Mouse (Mus musculus): ENCODE results near the gene Cd302. TPM values are rescaled to one million over a fixed set of nuclear protein-coding genes. Genes with fewer than 3 reads are reported as not detected.
A peak's percentile ranks its signal among the peaks of the same experiment; 100 is the strongest.

Cd302 gene
- polyA plus RNA-seq, 1 experiment from 2014 or later: 74.9 TPM

- no peaks in the 10 kb centered on the region for H3K4me1 ChIP-seq (ENCODE audit: insufficient read depth, low read depth, low read length)
- H3K9me3 ChIP-seq (ENCODE audit: low read length): no peaks in the 10 kb centered on the region
- H3K36me3 ChIP-seq (ENCODE audit: insufficient read depth, low read length): no peaks in the 10 kb centered on the region
- DNase-seq (ENCODE audit: low spot score) (no peak), ATAC-seq (no peak)
- H3K27me3 ChIP-seq (replicated peaks; ENCODE audit: insufficient read depth, low read length): no peaks in the 10 kb centered on the region
- no peak overlapping the region for H3K4me2 ChIP-seq (replicated peaks; ENCODE audit: low read depth, low read length)
- TF ChIP-seq CTCF (IDR thresholded peaks at IDR 0.05): no peak
- TF ChIP-seq EP300 (IDR thresholded peaks at IDR 0.05): no peak
- no peak overlapping the region for H3K9ac ChIP-seq (replicated peaks; ENCODE audit: low read depth)
- WGBS: 84% methylated on average over 4 of the region's 4 CpGs
- H3K27ac ChIP-seq (ENCODE audit: low read length): no peak overlapping the region
- H3K4me3 ChIP-seq (ENCODE audit: low read depth, low read length): no peak overlapping the region
Measured at GRCm38 (mm10) chr2:60303796-60304195, 19.5 kb upstream of the Cd302 start.

GRCm38 (mm10) chr2:60299323-60299722 lies 15.0 kb upstream of the Cd302 start:
- ATAC-seq: no peak
- DNase-seq (ENCODE audit: low spot score): no peak
- Histone ChIP-seq H3K27ac (ENCODE audit: low read length) (no peak overlapping the region), H3K9ac (replicated peaks; ENCODE audit: low read depth) (no peak overlapping the region), H3K4me2 (replicated peaks; ENCODE audit: low read depth, low read length) (no peak overlapping the region), H3K36me3 (ENCODE audit: insufficient read depth, low read length) (no peaks in the 10 kb centered on the region), H3K9me3 (ENCODE audit: low read length) (no peaks in the 10 kb centered on the region), H3K4me1 (ENCODE audit: insufficient read depth, low read depth, low read length) (no peaks in the 10 kb centered on the region), H3K4me3 (ENCODE audit: low read depth, low read length) (no peak overlapping the region), H3K27me3 (replicated peaks; ENCODE audit: insufficient read depth, low read length) (no peaks in the 10 kb centered on the region)
- TF ChIP-seq CTCF (IDR thresholded peaks at IDR 0.05): no peak
- no peak for TF ChIP-seq EP300 (IDR thresholded peaks at IDR 0.05)
- 90% methylated on average over 2 of the region's 2 CpGs for WGBS

GRCm38 (mm10) chr2:60298266-60298665 lies 14.0 kb upstream of the Cd302 start:
- H3K9ac ChIP-seq (replicated peaks; ENCODE audit: low read depth): no peak overlapping the region
- H3K27me3 ChIP-seq (replicated peaks; ENCODE audit: insufficient read depth, low read length): no peaks in the 10 kb centered on the region
- no peaks in the 10 kb centered on the region for H3K4me1 ChIP-seq (ENCODE audit: insufficient read depth, low read depth, low read length)
- no peak overlapping the region for H3K4me3 ChIP-seq (ENCODE audit: low read depth, low read length)
- H3K27ac ChIP-seq (ENCODE audit: low read length): no peak overlapping the region
- ATAC-seq (0 out of 2 replicates have a peak, but pooled peaks have one; percentile 12), DNase-seq (ENCODE audit: low spot score) (peak; percentile 22)
- no peak overlapping the region for H3K4me2 ChIP-seq (replicated peaks; ENCODE audit: low read depth, low read length)
- 79% methylated on average over 3 of the region's 3 CpGs for WGBS
- H3K9me3 ChIP-seq (ENCODE audit: low read length): no peaks in the 10 kb centered on the region
- no peaks in the 10 kb centered on the region for H3K36me3 ChIP-seq (ENCODE audit: insufficient read depth, low read length)
- TF ChIP-seq CTCF (IDR thresholded peaks at IDR 0.05) (no peak), EP300 (IDR thresholded peaks at IDR 0.05) (no peak)

DNA sequence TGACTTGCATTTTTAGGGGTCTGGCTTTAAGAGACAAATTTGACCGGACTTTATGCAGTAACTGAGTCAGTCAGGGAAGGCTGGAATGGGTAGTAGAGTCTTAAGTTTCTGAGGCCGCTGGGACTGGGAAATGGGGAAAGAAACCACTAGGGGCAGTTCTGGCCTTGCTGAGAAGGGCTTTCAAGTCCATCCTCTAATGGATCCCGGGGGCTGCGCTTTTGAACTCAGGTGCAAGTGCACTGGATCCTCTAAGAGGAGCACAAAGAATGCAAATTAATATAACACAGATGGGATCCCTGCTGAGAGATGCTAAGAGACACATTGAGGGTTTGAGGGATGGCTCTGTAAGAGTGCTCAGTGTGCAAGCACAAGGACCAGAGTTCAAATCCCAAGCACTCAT lies 7.1 kb upstream of the Cd302 start:
- no peak overlapping the region for H3K27ac ChIP-seq (ENCODE audit: low read length)
- H3K27me3 ChIP-seq (replicated peaks; ENCODE audit: insufficient read depth, low read length): no peaks in the 10 kb centered on the region
- ATAC-seq (no peak), DNase-seq (ENCODE audit: low spot score) (no peak)
- TF ChIP-seq CTCF (IDR thresholded peaks at IDR 0.05) (no peak), EP300 (IDR thresholded peaks at IDR 0.05) (no peak)
- H3K9ac ChIP-seq (replicated peaks; ENCODE audit: low read depth): no peak overlapping the region
- H3K4me2 ChIP-seq (replicated peaks; ENCODE audit: low read depth, low read length): no peak overlapping the region
- WGBS: 84% methylated on average over 4 of the region's 4 CpGs
- H3K4me3 ChIP-seq (ENCODE audit: low read depth, low read length): no peak overlapping the region
- H3K4me1 ChIP-seq (ENCODE audit: insufficient read depth, low read depth, low read length): no peaks in the 10 kb centered on the region
- H3K36me3 ChIP-seq (ENCODE audit: insufficient read depth, low read length): no peaks in the 10 kb centered on the region
- no peaks in the 10 kb centered on the region for H3K9me3 ChIP-seq (ENCODE audit: low read length)

- H3K4me3 ChIP-seq (ENCODE audit: low read depth, low read length): no peak overlapping the region
- no peak for TF ChIP-seq CTCF (IDR thresholded peaks at IDR 0.05)
- no peak for TF ChIP-seq EP300 (IDR thresholded peaks at IDR 0.05)
- H3K4me2 ChIP-seq (replicated peaks; ENCODE audit: low read depth, low read length): no peak overlapping the region
- no peak overlapping the region for H3K9ac ChIP-seq (replicated peaks; ENCODE audit: low read depth)
- H3K27ac ChIP-seq (ENCODE audit: low read length): no peak overlapping the region
- WGBS: 45% methylated on average over 1 of the region's 1 CpGs
- no peaks in the 10 kb centered on the region for H3K36me3 ChIP-seq (ENCODE audit: insufficient read depth, low read length)
- no peaks in the 10 kb centered on the region for H3K4me1 ChIP-seq (ENCODE audit: insufficient read depth, low read depth, low read length)
- H3K9me3 ChIP-seq (ENCODE audit: low read length): no peaks in the 10 kb centered on the region
- peak; percentile 63 for DNase-seq (ENCODE audit: low spot score)
- ATAC-seq: no peak; the same call in 1 of the 2 replicates
- H3K27me3 ChIP-seq (replicated peaks; ENCODE audit: insufficient read depth, low read length): no peaks in the 10 kb centered on the region
Measured at GRCm38 (mm10) chr2:60289451-60289850, 5.2 kb upstream of the Cd302 start.

GRCm38 (mm10) chr2:60288606-60289005 lies 4.3 kb upstream of the Cd302 start:
- Histone ChIP-seq H3K36me3 (ENCODE audit: insufficient read depth, low read length) (no peaks in the 10 kb centered on the region), H3K27me3 (replicated peaks; ENCODE audit: insufficient read depth, low read length) (no peaks in the 10 kb centered on the region), H3K9me3 (ENCODE audit: low read length) (no peaks in the 10 kb centered on the region), H3K4me2 (replicated peaks; ENCODE audit: low read depth, low read length) (no peak overlapping the region), H3K27ac (ENCODE audit: low read length) (no peak overlapping the region), H3K4me3 (ENCODE audit: low read depth, low read length) (no peak overlapping the region), H3K4me1 (ENCODE audit: insufficient read depth, low read depth, low read length) (no peaks in the 10 kb centered on the region), H3K9ac (replicated peaks; ENCODE audit: low read depth) (no peak overlapping the region)
- DNase-seq (ENCODE audit: low spot score) (peak; percentile 40), ATAC-seq (no peak)
- WGBS: 77% methylated on average over 4 of the region's 4 CpGs
- no peak for TF ChIP-seq EP300 (IDR thresholded peaks at IDR 0.05)
- TF ChIP-seq CTCF (IDR thresholded peaks at IDR 0.05): no peak

DNA sequence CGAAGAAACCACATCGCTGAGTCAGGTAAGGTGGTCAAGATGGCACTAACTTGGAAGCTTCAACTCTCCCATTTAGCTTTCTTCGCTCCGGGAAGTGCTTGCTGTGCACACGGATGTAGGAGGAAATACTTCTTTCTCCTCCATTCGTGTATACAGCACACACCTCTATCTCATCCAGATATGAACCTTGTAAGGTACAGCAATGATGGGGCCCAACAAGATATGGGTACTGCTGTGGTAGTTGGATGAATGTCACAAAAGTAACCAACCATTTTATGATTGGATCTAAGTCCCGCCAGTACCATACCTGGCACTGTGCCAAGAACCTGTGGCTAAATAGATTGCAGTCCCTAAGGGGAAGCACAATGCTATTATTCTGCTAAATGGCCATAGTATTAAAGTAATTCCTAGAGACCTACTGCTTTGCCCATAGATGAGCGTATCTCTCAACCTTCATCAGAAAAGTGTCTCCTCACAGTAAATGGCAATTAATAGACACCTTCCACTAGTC lies 874 bp upstream of the Cd302 start:
- Histone ChIP-seq H3K4me1 (ENCODE audit: insufficient read depth, low read depth, low read length) (no peaks in the 10 kb centered on the region), H3K9ac (replicated peaks; ENCODE audit: low read depth) (no peak overlapping the region), H3K4me3 (ENCODE audit: low read depth, low read length) (no peak overlapping the region), H3K4me2 (replicated peaks; ENCODE audit: low read depth, low read length) (no peak overlapping the region), H3K27ac (ENCODE audit: low read length) (no peak overlapping the region), H3K9me3 (ENCODE audit: low read length) (no peaks in the 10 kb centered on the region), H3K36me3 (ENCODE audit: insufficient read depth, low read length) (no peaks in the 10 kb centered on the region), H3K27me3 (replicated peaks; ENCODE audit: insufficient read depth, low read length) (no peaks in the 10 kb centered on the region)
- ATAC-seq (no peak), DNase-seq (ENCODE audit: low spot score) (no peak)
- TF ChIP-seq EP300 (IDR thresholded peaks at IDR 0.05) (no peak), CTCF (IDR thresholded peaks at IDR 0.05) (no peak)
- 89% methylated on average over 8 of the region's 8 CpGs for WGBS
